Comparison of ENCODE assay signal across 19 mouse cellular contexts in the genomic region with DNA sequence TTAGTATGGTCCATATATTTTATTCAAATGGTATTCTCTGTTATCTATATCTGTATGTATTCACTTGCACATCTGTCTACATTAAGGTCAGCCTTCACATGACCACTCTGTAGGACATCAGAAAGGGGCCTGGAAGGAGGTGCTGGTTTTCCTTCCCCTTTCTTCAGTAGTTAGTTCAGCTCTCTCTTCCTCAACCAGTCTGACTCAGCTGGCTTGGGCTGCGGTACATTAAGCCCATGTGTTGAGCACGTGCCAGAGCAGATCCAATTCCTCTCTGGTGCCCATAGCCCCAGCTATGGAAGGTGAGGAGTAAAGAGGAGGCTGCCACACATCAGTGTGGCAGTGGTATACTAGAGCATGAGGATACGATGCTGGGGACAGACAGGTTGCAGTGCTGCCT. TPM values are rescaled to one million over a fixed set of nuclear protein-coding genes. Genes with fewer than 3 reads are reported as not detected.
DNase-seq lines count a peak whose midpoint lies in the region; ATAC-seq and TF ChIP-seq lines count a peak whose summit lies in the region.
"Had no signal": no experiment of that assay in that cellular context is flagged by ENCODE, and none has a peak within 500 bp of the region (broad histone marks: within the 10 kb centered on the region; RNA-seq: fewer than 3 reads in every experiment).

No protein-coding gene starts in this region.

- no peaks in the 10 kb centered on the region for H3K9me3 ChIP-seq in hindbrain, embryonic 16.5 days (ENCODE audit: control insufficient read depth, low read length)
- no peaks in the 10 kb centered on the region for H3K9me3 ChIP-seq in kidney, embryonic 14.5 days (ENCODE audit: control insufficient read depth, low read length)
- H3K9me3 ChIP-seq: midbrain, embryonic 15.5 days; neural tube, embryonic 13.5 days had no signal

- H3K27ac ChIP-seq in heart, adult 2 months = no peak overlapping the region
- peak overlapping the region; percentile 88 for H3K27ac ChIP-seq in bone marrow macrophage, adult 2 months (ENCODE audit: insufficient read depth, low read depth, low read length)
- H3K27ac ChIP-seq in macrophage = peak overlapping the region; percentile 84
- H3K27ac ChIP-seq in hindbrain, embryonic 16.5 days (ENCODE audit: low read depth, low read length) = no peak overlapping the region
- no peak overlapping the region for H3K27ac ChIP-seq in kidney, embryonic 14.5 days (ENCODE audit: low read depth, low read length)
- H3K27ac ChIP-seq: midbrain, embryonic 15.5 days had no signal

- no peak for TF ChIP-seq POLR2A in heart, adult 2 months (IDR thresholded peaks at IDR 0.05; ENCODE audit: insufficient read depth, low read depth, low read length)
- TF ChIP-seq POLR2A in bone marrow macrophage, adult 2 months (IDR thresholded peaks at IDR 0.05; ENCODE audit: borderline replicate concordance, low read depth, low read length) = no peak

- H3K79me2 ChIP-seq in heart, adult 2 months (replicated peaks; ENCODE audit: control insufficient read depth, insufficient read depth, low read length) = no peaks in the 10 kb centered on the region
- H3K79me2 ChIP-seq in macrophage (ENCODE audit: inconsistent target) = no peaks in the 10 kb centered on the region

- no peak for ATAC-seq in hindbrain, embryonic 16.5 days
- ATAC-seq in kidney, embryonic 14.5 days (ENCODE audit: low FRiP score, low TSS enrichment) = no peak
- ATAC-seq: activated CD4-positive, CD25-positive, alpha-beta regulatory T cell, adult 4 months; forebrain, postnatal 0 days; midbrain, embryonic 15.5 days had no signal

- 0 out of 2 replicates have a peak, but pooled peaks cover 1% of the 10 kb centered on the region for H3K4me1 ChIP-seq in heart, adult 2 months (ENCODE audit: control insufficient read depth, insufficient read depth, low read length)
- H3K4me1 ChIP-seq in bone marrow macrophage, adult 2 months (ENCODE audit: control insufficient read depth, insufficient read depth, low read length) = peaks cover 61% of the 10 kb centered on the region
- H3K4me1 ChIP-seq in hindbrain, embryonic 16.5 days (ENCODE audit: control insufficient read depth, insufficient read depth, low read depth, low read length) = no peaks in the 10 kb centered on the region
- H3K4me1 ChIP-seq in kidney, embryonic 14.5 days (ENCODE audit: control insufficient read depth, insufficient read depth, low read length) = no peaks in the 10 kb centered on the region
- H3K4me1 ChIP-seq: midbrain, embryonic 15.5 days; neural tube, embryonic 13.5 days had no signal

- TF ChIP-seq EP300 in heart, adult 2 months (IDR thresholded peaks at IDR 0.05; ENCODE audit: insufficient read depth, low read depth, low read length) = 0 out of 2 replicates have a peak, but pooled peaks have one; percentile 25

- no peaks in the 10 kb centered on the region; the same call in 1 of the 2 replicates for H3K36me3 ChIP-seq in heart, adult 2 months (ENCODE audit: control insufficient read depth, insufficient read depth, low read length)
- peaks cover 15% of the 10 kb centered on the region for H3K36me3 ChIP-seq in macrophage (ENCODE audit: inconsistent target)
- peaks cover 27% of the 10 kb centered on the region for H3K36me3 ChIP-seq in hindbrain, embryonic 16.5 days (ENCODE audit: control insufficient read depth, insufficient read depth, low read length)
- H3K36me3 ChIP-seq in kidney, embryonic 14.5 days (ENCODE audit: control insufficient read depth, insufficient read depth, low read length) = peaks cover 74% of the 10 kb centered on the region

- WGBS in heart, adult 2 months = 87% methylated on average over 3 of the region's 3 CpGs
- 20% methylated on average over 3 of the region's 3 CpGs for WGBS in macrophage (ENCODE audit: missing documents)
- WGBS in hindbrain, embryonic 16.5 days = 83% methylated on average over 3 of the region's 3 CpGs
- 93% methylated on average over 3 of the region's 3 CpGs for WGBS in kidney, embryonic 14.5 days

- no peak for TF ChIP-seq CTCF in heart, adult 2 months (IDR thresholded peaks at IDR 0.05)
- no peak for TF ChIP-seq CTCF in bone marrow macrophage, adult 2 months (IDR thresholded peaks at IDR 0.05; ENCODE audit: low read depth, low read length)

- no peak overlapping the region for H3K9ac ChIP-seq in heart, adult 2 months (ENCODE audit: low read depth, low read length)
- H3K9ac ChIP-seq in hindbrain, embryonic 16.5 days (ENCODE audit: low read depth, low read length) = no peak overlapping the region
- no peak overlapping the region for H3K9ac ChIP-seq in kidney, embryonic 14.5 days (ENCODE audit: low read depth, low read length)
- H3K9ac ChIP-seq: forebrain, postnatal 0 days; midbrain, embryonic 15.5 days; neural tube, embryonic 13.5 days had no signal

- intact Hi-C loops in heart, adult 2 months (cut with DNase I) = no loop called here
- intact Hi-C loops in heart, postnatal 36 days (cut with DNase I) = no loop called here

- peak in 1 of 2 experiments; percentile 55 for DNase-seq in heart, adult 2 months
- DNase-seq in heart, postnatal 36 days = no peak
- peak; percentile 39 for DNase-seq in 416B (ENCODE audit: low read depth)
- DNase-seq in right cerebral cortex, postnatal 10 days (ENCODE audit: low spot score in 2 of 2) = no peak
- DNase-seq: adrenal gland, postnatal 36 days; cerebellum, adult 8-10 months; embryo, embryonic 11 days; forebrain, postnatal 0 days; heart, postnatal 14 days; kidney, adult 8-10 months; right cerebral cortex, adult 18-20 months; thymus, postnatal 36 days had no signal

- H3K4me3 ChIP-seq in heart, adult 2 months = no peak overlapping the region
- H3K4me3 ChIP-seq in bone marrow macrophage, adult 2 months (ENCODE audit: insufficient read depth, low read length) = no peak overlapping the region
- H3K4me3 ChIP-seq in macrophage (ENCODE audit: inconsistent target) = no peak overlapping the region
- no peak overlapping the region for H3K4me3 ChIP-seq in hindbrain, embryonic 16.5 days (ENCODE audit: low read length)
- H3K4me3 ChIP-seq in kidney, embryonic 14.5 days (ENCODE audit: low read length) = no peak overlapping the region
- H3K4me3 ChIP-seq: midbrain, embryonic 15.5 days; neural tube, embryonic 13.5 days had no signal

- no peak overlapping the region for H3K4me2 ChIP-seq in hindbrain, embryonic 16.5 days (ENCODE audit: low read length)
- H3K4me2 ChIP-seq in kidney, embryonic 14.5 days (replicated peaks; ENCODE audit: low read depth, low read length) = no peak overlapping the region
- H3K4me2 ChIP-seq: midbrain, embryonic 15.5 days; neural tube, embryonic 13.5 days had no signal

- no peaks in the 10 kb centered on the region for H3K27me3 ChIP-seq in heart, adult 2 months (ENCODE audit: control insufficient read depth, insufficient read depth, low read length)
- no peaks in the 10 kb centered on the region for H3K27me3 ChIP-seq in hindbrain, embryonic 16.5 days (replicated peaks; ENCODE audit: control insufficient read depth, insufficient read depth, low read length)
- H3K27me3 ChIP-seq in kidney, embryonic 14.5 days (ENCODE audit: control insufficient read depth, insufficient read depth, low read length) = no peaks in the 10 kb centered on the region
- H3K27me3 ChIP-seq: midbrain, embryonic 15.5 days; neural tube, embryonic 13.5 days had no signal

RNA-seq across cellular contexts. Expression of a gene that starts 47.6 kb away (rescaled TPM):
- under 1 TPM; 0.52 to 0.84 TPM for total RNA-seq in heart, adult 2 months (2021)
- polyA plus RNA-seq in heart, adult 2 months (2012; rRNA removed) = 5.9 and 6.7 TPM in 2 replicates
- total RNA-seq in heart, postnatal 36 days (2021) = 1 to 10 TPM; 1.5 to 1.7 TPM
- not detected in 2 replicates for polyA plus RNA-seq in bone marrow macrophage, adult 2 months (2012; ENCODE audit: insufficient read depth, insufficient read length, missing spikeins)
- not detected for total RNA-seq in macrophage (2018; cell fraction: chromatin; rRNA removed)
- under 1 TPM in 1 of 26 experiments, not detected in 25; 0.11 TPM for total RNA-seq in macrophage (2018; cell fraction: cytosol; rRNA removed)
- total RNA-seq in macrophage (2018; cell fraction: nucleus; rRNA removed) = under 1 TPM in 1 of 26 experiments, not detected in 25; 0.50 TPM
- not detected in 3 replicates for polyA plus RNA-seq in macrophage (2018)
- 27.4 and 28.2 TPM in 2 replicates for polyA plus RNA-seq in hindbrain, embryonic 16.5 days (2015; fragmentation: Nextera tagmentation; extraction: Ambion mirVana)
- 1.1 and 1.3 TPM in 2 replicates for polyA plus RNA-seq in kidney, embryonic 14.5 days (2014; fragmentation: Nextera tagmentation; extraction: Ambion mirVana)
- polyA plus RNA-seq: activated CD4-positive, CD25-positive, alpha-beta regulatory T cell, adult 4 months had no signal

Comparison
In these comparisons a context has a peak if more than half of its experiments do, and no peak if none do; other contexts are left out.
1. H3K27ac ChIP-seq: peak in bone marrow macrophage, adult 2 months (single experiment) and macrophage (single experiment); none in heart, adult 2 months (single experiment), hindbrain, embryonic 16.5 days (single experiment) and kidney, embryonic 14.5 days (single experiment).